Mouse (Mus musculus): ENCODE measurements at regions not wholly inside any gene's neighbourhood (a gene's known extent, or its start where the extent isn't known, plus 50 kb on each side); places are given as distances from the start of the nearest gene placed in this dataset.

- no peak overlapping the region for H3K9ac ChIP-seq
- peaks cover 16% of the 10 kb centered on the region; the same call in 1 of the 2 replicates for H3K27me3 ChIP-seq
- H3K4me3 ChIP-seq, result no peak overlapping the region
- H3K9me3 ChIP-seq, result no peaks in the 10 kb centered on the region
- ATAC-seq (ENCODE audit: insufficient number of reproducible peaks, insufficient read depth, low FRiP score, low TSS enrichment), result no peak
- no peaks in the 10 kb centered on the region for H3K4me1 ChIP-seq
- no peaks in the 10 kb centered on the region for H3K36me3 ChIP-seq
- no peak overlapping the region for H3K4me2 ChIP-seq (replicated peaks)
- H3K27ac ChIP-seq, result no peak overlapping the region
- WGBS, result 79% methylated on average over 9 of the region's 9 CpGs
Observed at GRCm38 (mm10) chr11:84597572-84598295, 72.4 kb upstream of the Lhx1 start.

- Histone ChIP-seq H3K4me3 (no peak overlapping the region), H3K9ac (no peak overlapping the region), H3K27ac (no peak overlapping the region), H3K27me3 (peaks cover 10% of the 10 kb centered on the region; the same call in 1 of the 2 replicates), H3K9me3 (no peaks in the 10 kb centered on the region), H3K36me3 (no peaks in the 10 kb centered on the region), H3K4me2 (replicated peaks) (no peak overlapping the region), H3K4me1 (no peaks in the 10 kb centered on the region)
- ATAC-seq (ENCODE audit: insufficient number of reproducible peaks, insufficient read depth, low FRiP score, low TSS enrichment), result no peak
- WGBS, result 41% methylated on average over 6 of the region's 6 CpGs
Observed at GRCm38 (mm10) chr11:84592715-84593339, 67.5 kb upstream of the Lhx1 start.

- Histone ChIP-seq H3K4me1 (no peaks in the 10 kb centered on the region), H3K4me3 (no peak overlapping the region), H3K36me3 (no peaks in the 10 kb centered on the region), H3K9me3 (no peaks in the 10 kb centered on the region), H3K4me2 (replicated peaks) (no peak overlapping the region), H3K27me3 (peaks cover under 1% of the 10 kb centered on the region; the same call in 1 of the 2 replicates), H3K9ac (no peak overlapping the region), H3K27ac (no peak overlapping the region)
- ATAC-seq (ENCODE audit: insufficient number of reproducible peaks, insufficient read depth, low FRiP score, low TSS enrichment), result no peak
- 28% methylated on average over 14 of the region's 14 CpGs for WGBS
Observed at GRCm38 (mm10) chr11:84587107-84587506, 61.8 kb upstream of the Lhx1 start.

DNA sequence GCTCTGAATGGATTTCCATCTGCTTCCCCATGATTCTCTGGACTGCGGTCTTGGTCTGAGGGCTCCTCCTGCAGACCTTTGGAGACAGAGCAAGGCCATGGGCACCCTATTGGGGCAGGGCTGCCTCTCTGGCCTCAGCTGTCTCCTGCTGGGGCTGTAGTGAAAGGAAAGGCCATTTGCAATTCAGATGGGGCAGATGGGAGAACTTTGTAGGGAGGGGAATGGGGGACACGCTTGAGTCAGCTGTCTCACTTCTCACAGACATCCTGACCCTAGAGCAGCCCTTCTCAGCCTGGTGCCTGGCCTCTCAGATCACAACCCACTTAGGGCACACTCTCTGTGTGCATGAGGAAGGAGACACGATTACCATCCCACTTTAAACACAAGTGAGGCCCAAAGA is 60.3 kb upstream of the Lhx1 start:
- whole genome bisulfite sequencing, result 32% methylated on average over 3 of the region's 3 CpGs
- no peak; the same call in 1 of the 2 replicates for ATAC-seq (ENCODE audit: insufficient number of reproducible peaks, insufficient read depth, low FRiP score, low TSS enrichment)
- no peak overlapping the region for H3K27ac ChIP-seq

DNA sequence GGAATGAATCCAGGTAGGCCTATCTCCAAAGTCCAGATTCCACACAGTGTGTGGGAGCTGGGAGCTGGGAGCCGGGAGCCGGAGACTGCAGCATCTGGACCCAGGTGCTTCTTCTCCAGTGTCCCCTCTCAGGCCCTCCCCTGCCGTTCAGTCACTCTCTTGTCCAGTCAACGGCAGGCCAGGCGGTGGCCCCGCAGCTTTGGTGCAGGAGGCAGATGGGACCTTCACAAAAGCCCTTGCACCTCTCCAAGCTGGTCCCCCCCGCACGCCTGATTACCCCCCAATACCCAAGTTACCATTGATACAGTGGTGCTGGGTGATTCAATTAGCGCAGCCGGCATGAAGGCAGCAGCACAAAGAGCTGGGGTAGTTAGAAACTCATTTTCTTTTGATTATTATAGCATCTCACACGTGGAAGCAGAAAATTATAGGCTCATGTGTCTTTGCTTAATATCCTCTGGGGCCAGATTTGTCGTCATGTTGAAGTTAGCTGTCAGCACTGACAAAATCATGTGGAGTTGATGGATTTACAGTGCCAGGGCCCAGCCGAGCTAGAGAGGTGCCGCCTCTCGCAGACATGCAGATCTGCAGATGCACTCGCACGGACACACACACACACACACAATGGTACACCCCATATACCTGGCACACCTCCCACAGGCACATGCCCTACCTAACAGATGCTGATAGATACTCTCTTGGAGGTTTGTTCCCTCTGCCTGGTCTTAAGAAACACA is 53.6 kb upstream of the Lhx1 start:
- H3K36me3 ChIP-seq, result no peaks in the 10 kb centered on the region
- H3K9ac ChIP-seq, result no peak overlapping the region
- H3K4me2 ChIP-seq (replicated peaks), result no peak overlapping the region
- no peaks in the 10 kb centered on the region for H3K4me1 ChIP-seq
- WGBS, result 64% methylated on average over 17 of the region's 17 CpGs
- no peak overlapping the region for H3K27ac ChIP-seq
- no peak overlapping the region for H3K4me3 ChIP-seq
- ATAC-seq (ENCODE audit: insufficient number of reproducible peaks, insufficient read depth, low FRiP score, low TSS enrichment), result no peak
- H3K27me3 ChIP-seq, result peaks cover 25% of the 10 kb centered on the region; the same call in 1 of the 2 replicates
- H3K9me3 ChIP-seq, result no peaks in the 10 kb centered on the region

More for the DNA sequence above, 60.3 kb upstream of the Lhx1 start:
- Histone ChIP-seq H3K4me1 (no peaks in the 10 kb centered on the region), H3K36me3 (no peaks in the 10 kb centered on the region), H3K9me3 (no peaks in the 10 kb centered on the region), H3K27me3 (0 out of 2 replicates have a peak, but pooled peaks cover 3% of the 10 kb centered on the region), H3K9ac (no peak overlapping the region), H3K4me2 (replicated peaks) (no peak overlapping the region), H3K4me3 (no peak overlapping the region)

Measured in embryonic facial prominence, embryonic 12.5 days (tissue).